Mouse (Mus musculus) CH12.LX (cell line): ENCODE data around the gene Cckbr. TPM values are rescaled to one million over a fixed set of nuclear protein-coding genes. Genes with fewer than 3 reads are reported as not detected.

Source experiments
- DNase-seq: peaks from one replicate; pipeline ENCODE4 v3.0.0-alpha.2; 2013; ENCODE audit errors: extremely low read depth
- H3K27ac ChIP-seq: 2 replicates; pipeline ENCODE4 v1.5.1; 2012; ENCODE audit warnings: low read depth, mild to moderate bottlenecking, control low read depth, moderate library complexity; ENCODE audit not compliant: insufficient read depth
- H3K27me3 ChIP-seq: replicated peaks from 2 replicates; pipeline ENCODE3; 2012; ENCODE audit warnings: inconsistent platforms
- H3K36me3 ChIP-seq, 2 experiments: replicated peaks in 1 of 2; 2 replicates each; pipeline versions ENCODE3 to v1.6.1; 2012; ENCODE audit warnings: inconsistent platforms in 1 of 2, low read length in 1 of 2, mild to moderate bottlenecking in 1 of 2, mixed read lengths in 1 of 2, moderate library complexity in 1 of 2; ENCODE audit not compliant: control insufficient read depth in 1 of 2, insufficient read depth in 1 of 2
- H3K4me1 ChIP-seq, 2 experiments: 2 replicates each; pipeline ENCODE4 v1.6.1; 2012; ENCODE audit warnings: inconsistent platforms in 1 of 2, moderate library complexity in 1 of 2; ENCODE audit not compliant: insufficient read depth in 2 of 2, control insufficient read depth in 1 of 2
- H3K4me2 ChIP-seq: 2 replicates; pipeline ENCODE4 v1.6.1; 2012; ENCODE audit warnings: low read depth, mild to moderate bottlenecking, control low read depth; ENCODE audit not compliant: poor library complexity, insufficient read depth, severe bottlenecking
- H3K4me3 ChIP-seq, 3 experiments: fragments of 150-350 bp in 1 of 3; sonication (generic) in 1 of 3; replicated peaks in 1 of 3; 2 replicates each; pipeline versions ENCODE3 to v1.5.1; 2011 to 2012; ENCODE audit warnings: low read depth in 2 of 3, low read length in 2 of 3, mild to moderate bottlenecking in 2 of 3, moderate library complexity in 2 of 3, control low read depth in 1 of 3, improper control_type of control experiment in 1 of 3, inconsistent platforms in 1 of 3, mixed read lengths in 1 of 3; ENCODE audit not compliant: poor library complexity in 1 of 3
- H3K79me2 ChIP-seq: replicated peaks from 2 replicates; pipeline ENCODE4 v1.6.1; 2012; ENCODE audit warnings: mild to moderate bottlenecking, moderate library complexity; ENCODE audit not compliant: control insufficient read depth, poor library complexity, insufficient read depth, severe bottlenecking; ENCODE audit errors: extremely low read depth
- H3K9ac ChIP-seq: 2 replicates; pipeline ENCODE4 v1.6.1; 2012; ENCODE audit warnings: low read depth, mild to moderate bottlenecking, control low read depth, moderate library complexity; ENCODE audit not compliant: insufficient read depth
- H3K9me3 ChIP-seq: replicated peaks from 2 replicates; pipeline ENCODE3; 2012; ENCODE audit warnings: low read length, inconsistent platforms, mixed read lengths
- HCFC1 ChIP-seq: IDR thresholded peaks from 2 replicates; pipeline ENCODE4 v1.6.1; 2012; ENCODE audit warnings: low read depth, mild to moderate bottlenecking, inconsistent platforms, low read length, improper control_type of control experiment
- USF2 ChIP-seq: conservative IDR thresholded peaks from 2 replicates; pipeline ENCODE4 v1.6.1; 2011; ENCODE audit warnings: low read depth, low read length, improper control_type of control experiment
- dilution Hi-C: fragments of 300-500 bp; cut with MboI; formaldehyde crosslinking; loops from 2 replicates; pipeline ENCODE4 v1.14.3; 2020; ENCODE audit warnings: low sequenced_read_pairs; ENCODE audit not compliant: extremely low pct_unique_long_range_greater_than_20kb, extremely low pct_ligation_motif_present
- in situ Hi-C: fragments of 300-500 bp; cut with MboI; formaldehyde crosslinking; loops from 3 replicates; pipeline ENCODE4 v1.14.3; 2019; ENCODE audit warnings: low sequenced_read_pairs, low pct_ligation_motif_present, low pct_unique_long_range_greater_than_20kb, mixed read lengths
- polyA plus RNA-seq: library from polyadenylated mRNA; unstranded; fragments of >175 nt; gene quantifications from 2 replicates; pipeline ENCODE4 v1.2.1, GENCODE M21; 2012; ENCODE audit warnings: low read depth; ENCODE audit not compliant: insufficient read length
- total RNA-seq, 2 experiments: library from RNA; depleted of rRNA; stranded (reverse); fragments of 300-350 nt in 1 of 2; fragments of >200 nt in 1 of 2; gene quantifications; 2 replicates each; pipeline ENCODE4 v1.2.3; 2012 to 2014

The Cckbr gene
- total and polyA plus RNA-seq, 3 experiments, result not detected

DNA sequence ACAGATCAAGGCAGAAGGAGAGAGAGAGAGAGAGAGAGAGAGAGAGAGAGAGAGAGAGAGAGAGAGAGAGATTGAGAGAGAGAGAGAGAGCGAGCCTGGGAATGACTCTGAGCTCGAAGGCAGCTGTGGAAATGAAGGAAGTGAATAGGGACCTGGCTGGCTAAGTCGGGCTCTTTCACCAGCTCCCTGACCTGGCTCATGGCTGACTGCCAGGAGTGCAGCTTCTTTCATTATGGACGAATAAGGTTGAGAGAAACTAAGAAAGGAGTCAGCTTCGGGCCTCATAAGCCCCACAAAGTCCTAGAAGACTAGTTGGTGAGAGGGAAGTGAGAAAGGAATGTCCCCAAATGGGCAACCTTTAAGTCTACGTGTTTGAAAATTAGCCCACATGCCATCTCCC is 94.7 kb downstream of the Cckbr start:
- no peaks in the 10 kb centered on the region for H3K36me3 ChIP-seq
- H3K4me2 ChIP-seq, result no peak overlapping the region
- H3K27me3 ChIP-seq, result no peaks in the 10 kb centered on the region
- H3K4me1 ChIP-seq, result peaks cover 0 to 9% of the 10 kb centered on the region in 2 experiments; a peak in 2 of 4 replicates
- TF ChIP-seq HCFC1, result no peak
- TF ChIP-seq USF2, result no peak
- TF ChIP-seq, all 38 proteins: peak for 0
- no peak overlapping the region for H3K27ac ChIP-seq
- no peak overlapping the region for H3K9ac ChIP-seq
- dilution Hi-C loops (no loop called here), in situ Hi-C loops (loop anchor here (10.0 kb wide), 2 partner anchors 45 to 115 kb away; partner anchors contain the start of genes Cnga4 and Fam160a2)
- H3K79me2 ChIP-seq, result no peaks in the 10 kb centered on the region
- no peaks in the 10 kb centered on the region for H3K9me3 ChIP-seq
- H3K4me3 ChIP-seq, result no peak overlapping the region
- no peak for DNase-seq

Other genes with a start within 250 kb of the Cckbr start
- gene Olfr685, start 239.7 kb upstream of the Cckbr start, total RNA-seq (2012; rRNA removed), result not detected in 2 replicates
- gene Olfr685, start 239.7 kb upstream of the Cckbr start, total RNA-seq (2014; rRNA removed), result not detected in 2 replicates
- not detected in 2 replicates for gene Olfr685, start 239.7 kb upstream of the Cckbr start, polyA plus RNA-seq
- gene Olfr686, start 218.2 kb upstream of the Cckbr start, total RNA-seq (2012; rRNA removed), result not detected in 2 replicates
- not detected in 2 replicates for gene Olfr686, start 218.2 kb upstream of the Cckbr start, total RNA-seq (2014; rRNA removed)
- not detected in 2 replicates for gene Olfr686, start 218.2 kb upstream of the Cckbr start, polyA plus RNA-seq
- gene Olfr688, start 137.6 kb upstream of the Cckbr start, total RNA-seq (2012; rRNA removed), result not detected in 2 replicates
- not detected in 2 replicates for gene Olfr688, start 137.6 kb upstream of the Cckbr start, total RNA-seq (2014; rRNA removed)
- gene Olfr688, start 137.6 kb upstream of the Cckbr start, polyA plus RNA-seq, result not detected in 2 replicates
- gene Olfr689, start 114.6 kb upstream of the Cckbr start, total RNA-seq (2012; rRNA removed), result not detected in 2 replicates
- gene Olfr689, start 114.6 kb upstream of the Cckbr start, total RNA-seq (2014; rRNA removed), result not detected in 2 replicates
- not detected in 2 replicates for gene Olfr689, start 114.6 kb upstream of the Cckbr start, polyA plus RNA-seq
- gene Olfr690, start 91.6 kb upstream of the Cckbr start, total RNA-seq (2012; rRNA removed), result not detected in 2 replicates
- not detected in 2 replicates for gene Olfr690, start 91.6 kb upstream of the Cckbr start, total RNA-seq (2014; rRNA removed)
- not detected in 2 replicates for gene Olfr690, start 91.6 kb upstream of the Cckbr start, polyA plus RNA-seq
- not detected in 2 replicates for gene Olfr691, start 83.5 kb upstream of the Cckbr start, total RNA-seq (2012; rRNA removed)
- gene Olfr691, start 83.5 kb upstream of the Cckbr start, total RNA-seq (2014; rRNA removed), result not detected in 2 replicates
- gene Olfr691, start 83.5 kb upstream of the Cckbr start, polyA plus RNA-seq, result not detected in 2 replicates
- gene Olfr692, start 57.5 kb upstream of the Cckbr start, total RNA-seq (2012; rRNA removed), result not detected in 2 replicates
- gene Olfr692, start 57.5 kb upstream of the Cckbr start, total RNA-seq (2014; rRNA removed), result not detected in 2 replicates
- not detected in 2 replicates for gene Olfr692, start 57.5 kb upstream of the Cckbr start, polyA plus RNA-seq
- gene Gm5901, start 50.7 kb upstream of the Cckbr start, total RNA-seq (2012; rRNA removed), result 0.30 TPM in 1 of 2 replicates, not detected in the other
- gene Gm5901, start 50.7 kb upstream of the Cckbr start, total RNA-seq (2014; rRNA removed), result not detected in 2 replicates
- gene Gm5901, start 50.7 kb upstream of the Cckbr start, polyA plus RNA-seq, result 0.44 TPM in 1 of 2 replicates, not detected in the other
- gene Fam160a2, start 25.7 kb upstream of the Cckbr start, total RNA-seq (2012; rRNA removed), result 5.9 TPM in 2 replicates
- gene Fam160a2, start 25.7 kb upstream of the Cckbr start, total RNA-seq (2014; rRNA removed), result 3.1 and 3.5 TPM in 2 replicates
- 6.2 and 7.2 TPM in 2 replicates for gene Fam160a2, start 25.7 kb upstream of the Cckbr start, polyA plus RNA-seq
- gene Cnga4, start 21.2 kb upstream of the Cckbr start, total RNA-seq (2012; rRNA removed), result not detected in 2 replicates
- gene Cnga4, start 21.2 kb upstream of the Cckbr start, total RNA-seq (2014; rRNA removed), result not detected in 2 replicates
- gene Cnga4, start 21.2 kb upstream of the Cckbr start, polyA plus RNA-seq, result not detected in 2 replicates
- gene Cavin3, start 56.6 kb downstream of the Cckbr start, total RNA-seq (2012; rRNA removed), result not detected in 2 replicates
- not detected in 2 replicates for gene Cavin3, start 56.6 kb downstream of the Cckbr start, total RNA-seq (2014; rRNA removed)
- not detected in 2 replicates for gene Cavin3, start 56.6 kb downstream of the Cckbr start, polyA plus RNA-seq
- 19.3 and 22.5 TPM in 2 replicates for gene Smpd1, start 128.6 kb downstream of the Cckbr start, total RNA-seq (2012; rRNA removed)
- gene Smpd1, start 128.6 kb downstream of the Cckbr start, total RNA-seq (2014; rRNA removed), result 13.7 and 16.9 TPM in 2 replicates
- 13.7 and 17.9 TPM in 2 replicates for gene Smpd1, start 128.6 kb downstream of the Cckbr start, polyA plus RNA-seq
- gene Apbb1, start 155.9 kb downstream of the Cckbr start, total RNA-seq (2012; rRNA removed), result 1.8 and 3.2 TPM in 2 replicates
- gene Apbb1, start 155.9 kb downstream of the Cckbr start, total RNA-seq (2014; rRNA removed), result 1.2 and 3.3 TPM in 2 replicates
- gene Apbb1, start 155.9 kb downstream of the Cckbr start, polyA plus RNA-seq, result 1.1 and 2.1 TPM in 2 replicates
- not detected in 2 replicates for gene Hpx, start 174.4 kb downstream of the Cckbr start, total RNA-seq (2012; rRNA removed)
- gene Hpx, start 174.4 kb downstream of the Cckbr start, total RNA-seq (2014; rRNA removed), result not detected in 2 replicates
- gene Hpx, start 174.4 kb downstream of the Cckbr start, polyA plus RNA-seq, result not detected in 2 replicates
- gene Trim3, start 207.8 kb downstream of the Cckbr start, total RNA-seq (2012; rRNA removed), result 3.5 and 4.7 TPM in 2 replicates
- 2.2 TPM in 2 replicates for gene Trim3, start 207.8 kb downstream of the Cckbr start, total RNA-seq (2014; rRNA removed)
- 3.5 and 4.6 TPM in 2 replicates for gene Trim3, start 207.8 kb downstream of the Cckbr start, polyA plus RNA-seq
- gene Timm10b, start 214.3 kb downstream of the Cckbr start, total RNA-seq (2012; rRNA removed), result 103 and 115 TPM in 2 replicates
- gene Timm10b, start 214.3 kb downstream of the Cckbr start, total RNA-seq (2014; rRNA removed), result 86.2 and 94.9 TPM in 2 replicates
- gene Timm10b, start 214.3 kb downstream of the Cckbr start, polyA plus RNA-seq, result 89.6 and 99.3 TPM in 2 replicates
- 50.1 and 57.7 TPM in 2 replicates for gene Arfip2, start 214.7 kb downstream of the Cckbr start, total RNA-seq (2012; rRNA removed)
- 46.9 and 55.6 TPM in 2 replicates for gene Arfip2, start 214.7 kb downstream of the Cckbr start, total RNA-seq (2014; rRNA removed)
- 54.8 and 71.0 TPM in 2 replicates for gene Arfip2, start 214.7 kb downstream of the Cckbr start, polyA plus RNA-seq
- gene Gm45799, start 214.8 kb downstream of the Cckbr start, total RNA-seq (2012; rRNA removed), result 54.4 and 78.4 TPM in 2 replicates
- 37.7 and 51.6 TPM in 2 replicates for gene Gm45799, start 214.8 kb downstream of the Cckbr start, total RNA-seq (2014; rRNA removed)
- gene Gm45799, start 214.8 kb downstream of the Cckbr start, polyA plus RNA-seq, result 54.0 and 73.5 TPM in 2 replicates
- gene Dnhd1, start 225.1 kb downstream of the Cckbr start, total RNA-seq (2012; rRNA removed), result 0.04 and 0.08 TPM in 2 replicates
- gene Dnhd1, start 225.1 kb downstream of the Cckbr start, total RNA-seq (2014; rRNA removed), result 0.07 and 0.23 TPM in 2 replicates
- 0.31 and 0.41 TPM in 2 replicates for gene Dnhd1, start 225.1 kb downstream of the Cckbr start, polyA plus RNA-seq